Mouse (Mus musculus) MEL (cell line): Measurements from ENCODE around the gene Prkaa1. TPM values are rescaled to one million over a fixed set of nuclear protein-coding genes. Genes with fewer than 3 reads are reported as not detected.

ENCODE experiments used
- DNase-seq: peaks from one replicate; pipeline ENCODE4 v3.0.0; 2011; ENCODE audit warnings: low read depth, low spot score
- H3K27ac ChIP-seq: 2 replicates; pipeline ENCODE4 v1.5.1; 2012; ENCODE audit warnings: low read depth, mild to moderate bottlenecking, control low read depth, low read length, moderate library complexity; ENCODE audit not compliant: control insufficient read depth
- H3K27me3 ChIP-seq, 2 experiments: fragments of 150-350 bp in 1 of 2; sonication (generic) in 1 of 2; 2 replicates each; pipeline ENCODE4 v1.6.1; 2012; ENCODE audit warnings: low read length in 2 of 2, mild to moderate bottlenecking in 2 of 2, improper control_type of control experiment in 1 of 2, moderate library complexity in 1 of 2; ENCODE audit not compliant: insufficient read depth in 2 of 2, control insufficient read depth in 1 of 2
- H3K36me3 ChIP-seq, 2 experiments: 2 replicates each; pipeline ENCODE4 v1.6.1; 2012 to 2014; ENCODE audit warnings: low read length in 2 of 2, improper control_type of control experiment in 1 of 2, inconsistent platforms in 1 of 2, mild to moderate bottlenecking in 1 of 2; ENCODE audit not compliant: insufficient read depth in 2 of 2, control insufficient read depth in 1 of 2
- H3K4me1 ChIP-seq, 2 experiments: fragments of 150-350 bp in 1 of 2; sonication (generic) in 1 of 2; 2 replicates each; pipeline ENCODE4 v1.6.1; 2012; ENCODE audit warnings: low read length in 2 of 2, improper control_type of control experiment in 1 of 2, mild to moderate bottlenecking in 1 of 2; ENCODE audit not compliant: insufficient read depth in 2 of 2, control insufficient read depth in 1 of 2
- H3K4me3 ChIP-seq, 2 experiments: fragments of 150-350 bp in 1 of 2; sonication (generic) in 1 of 2; 2 replicates each; pipeline ENCODE4 v1.5.1; 2012; ENCODE audit warnings: low read depth in 2 of 2, low read length in 2 of 2, mild to moderate bottlenecking in 2 of 2, moderate library complexity in 2 of 2, control low read depth in 1 of 2, improper control_type of control experiment in 1 of 2; ENCODE audit not compliant: control insufficient read depth in 1 of 2, insufficient read depth in 1 of 2
- H3K79me2 ChIP-seq: 2 replicates; pipeline ENCODE4 v1.6.1; 2012; ENCODE audit warnings: mild to moderate bottlenecking, low read length, moderate library complexity; ENCODE audit not compliant: control insufficient read depth, poor library complexity, insufficient read depth
- H3K9ac ChIP-seq: 2 replicates; pipeline ENCODE4 v1.6.1; 2012; ENCODE audit warnings: low read depth, mild to moderate bottlenecking, control low read depth, low read length, moderate library complexity; ENCODE audit not compliant: control insufficient read depth, poor library complexity, severe bottlenecking
- H3K9me3 ChIP-seq: fragments of 150-350 bp; sonication (generic); replicated peaks from 2 replicates; pipeline ENCODE4 v1.6.1; 2012; ENCODE audit warnings: mild to moderate bottlenecking, low read length, improper control_type of control experiment, moderate library complexity; ENCODE audit not compliant: insufficient read depth
- CHD1 ChIP-seq: IDR thresholded peaks from 2 replicates; pipeline ENCODE4 v1.6.1; 2012; ENCODE audit warnings: low read depth, mild to moderate bottlenecking, inconsistent platforms, low read length, improper control_type of control experiment
- CHD2 ChIP-seq: IDR thresholded peaks from 2 replicates; pipeline ENCODE4 v1.6.1; 2011; ENCODE audit warnings: low read length, improper control_type of control experiment
- CTCF ChIP-seq, 3 experiments: IDR thresholded peaks in 2 of 3; conservative IDR thresholded peaks in 1 of 3; 2 replicates each; pipeline ENCODE4 v1.5.1; 2011 to 2012; ENCODE audit warnings: low read length in 3 of 3, low read depth in 2 of 3, mild to moderate bottlenecking in 2 of 3, improper control_type of control experiment in 1 of 3, inconsistent platforms in 1 of 3, mixed read lengths in 1 of 3, moderate library complexity in 1 of 3; ENCODE audit not compliant: control insufficient read depth in 1 of 3, insufficient read depth in 1 of 3, poor library complexity in 1 of 3, severe bottlenecking in 1 of 3
- ETS1 ChIP-seq: IDR thresholded peaks from 2 replicates; pipeline ENCODE4 v1.6.1; 2012; ENCODE audit warnings: low read depth, mild to moderate bottlenecking, inconsistent platforms, low read length, improper control_type of control experiment, moderate library complexity
- GABPA ChIP-seq: IDR thresholded peaks from 2 replicates; pipeline ENCODE4 v1.6.1; 2012; ENCODE audit warnings: low read depth, mild to moderate bottlenecking, inconsistent platforms, low read length, improper control_type of control experiment, moderate library complexity
- HCFC1 ChIP-seq: IDR thresholded peaks from 2 replicates; pipeline ENCODE4 v1.6.1; 2012; ENCODE audit warnings: low read depth, mild to moderate bottlenecking, inconsistent platforms, low read length, improper control_type of control experiment, moderate library complexity
- JUND ChIP-seq: IDR thresholded peaks from 2 replicates; pipeline ENCODE4 v1.6.1; 2011; ENCODE audit warnings: low read depth, mild to moderate bottlenecking, improper control_type of control experiment, low read length
- MEF2A ChIP-seq: IDR thresholded peaks from 2 replicates; pipeline ENCODE4 v1.6.1; 2014; ENCODE audit warnings: low read depth, mild to moderate bottlenecking, inconsistent platforms, low read length, improper control_type of control experiment; ENCODE audit not compliant: poor library complexity, insufficient replicate concordance, severe bottlenecking; ENCODE audit errors: extremely low read depth
- MXI1 ChIP-seq: IDR thresholded peaks from 2 replicates; pipeline ENCODE4 v1.6.1; 2011; ENCODE audit warnings: mild to moderate bottlenecking, low read depth, low read length, improper control_type of control experiment
- MYB ChIP-seq: IDR thresholded peaks from 2 replicates; pipeline ENCODE4 v1.6.1; 2011; ENCODE audit warnings: mild to moderate bottlenecking, low read depth, low read length, improper control_type of control experiment
- NRF1 ChIP-seq: IDR thresholded peaks from 2 replicates; pipeline ENCODE4 v1.6.1; 2014; ENCODE audit warnings: low read depth, mild to moderate bottlenecking, inconsistent platforms, low read length, improper control_type of control experiment, moderate library complexity; ENCODE audit not compliant: poor library complexity, insufficient read depth, severe bottlenecking
- RAD21 ChIP-seq: IDR thresholded peaks from 2 replicates; pipeline ENCODE4 v1.6.1; 2011; ENCODE audit warnings: mild to moderate bottlenecking, low read depth, low read length, improper control_type of control experiment
- RCOR1 ChIP-seq: IDR thresholded peaks from 2 replicates; pipeline ENCODE4 v1.6.1; 2012; ENCODE audit warnings: low read depth, mild to moderate bottlenecking, inconsistent platforms, low read length, improper control_type of control experiment
- SMC3 ChIP-seq: IDR thresholded peaks from 2 replicates; pipeline ENCODE4 v1.6.1; 2011; ENCODE audit warnings: low read depth, low read length, improper control_type of control experiment
- TAL1 ChIP-seq: IDR thresholded peaks from 2 replicates; pipeline ENCODE4 v1.6.1; 2012; ENCODE audit warnings: mild to moderate bottlenecking, inconsistent platforms, low read length, moderate library complexity, mixed read lengths
- USF1 ChIP-seq: IDR thresholded peaks from 2 replicates; pipeline ENCODE4 v1.6.1; 2014; ENCODE audit warnings: low read depth, mild to moderate bottlenecking, inconsistent platforms, low read length, improper control_type of control experiment, moderate library complexity
- USF2 ChIP-seq, 2 experiments: IDR thresholded peaks; 2 replicates each; pipeline ENCODE4 v1.6.1; 2011 to 2012; ENCODE audit warnings: improper control_type of control experiment in 2 of 2, low read length in 2 of 2, borderline replicate concordance in 1 of 2, inconsistent platforms in 1 of 2, low read depth in 1 of 2, mild to moderate bottlenecking in 1 of 2; ENCODE audit not compliant: insufficient read depth in 1 of 2
- ZKSCAN1 ChIP-seq: IDR thresholded peaks from 2 replicates; pipeline ENCODE4 v1.6.1; 2012; ENCODE audit warnings: low read depth, mild to moderate bottlenecking, inconsistent platforms, low read length, improper control_type of control experiment, moderate library complexity
- ZMIZ1 ChIP-seq: IDR thresholded peaks from 2 replicates; pipeline ENCODE4 v1.6.1; 2012; ENCODE audit warnings: low read depth, mild to moderate bottlenecking, inconsistent platforms, low read length, improper control_type of control experiment, moderate library complexity
- ZNF384 ChIP-seq: IDR thresholded peaks from 2 replicates; pipeline ENCODE4 v1.6.1; 2012; ENCODE audit warnings: low read depth, mild to moderate bottlenecking, inconsistent platforms, low read length, improper control_type of control experiment
- polyA plus RNA-seq, 2 experiments: library from polyadenylated mRNA; stranded (reverse) in 1 of 2; unstranded in 1 of 2; fragments of >175 nt in 1 of 2; fragments of >200 nt in 1 of 2; gene quantifications; 2 replicates each; pipeline versions ENCODE4 v1.2.1 to v1.2.4; 2012; ENCODE audit warnings: low replicate concordance in 2 of 2, low read depth in 1 of 2; ENCODE audit not compliant: insufficient read length in 2 of 2, insufficient read depth in 1 of 2, missing spikeins in 1 of 2
- total RNA-seq: library from RNA; depleted of rRNA; stranded (reverse); fragments of 300-350 nt; gene quantifications from 2 replicates; pipeline ENCODE4 v1.2.3, GENCODE M21; 2012

Gene Prkaa1
- total and polyA plus RNA-seq, 3 experiments, result 18.3 to 23.0 TPM; not detected in 1

GRCm38 (mm10) chr15:5157386-5157785, 13.7 kb downstream of the Prkaa1 start:
- Histone ChIP-seq H3K27me3 (no peaks in the 10 kb centered on the region), H3K9me3 (no peaks in the 10 kb centered on the region), H3K9ac (no peak overlapping the region), H3K36me3 (peaks cover 2 to 5% of the 10 kb centered on the region in 2 experiments; a peak in 3 of 4 replicates), H3K4me1 (no peaks in the 10 kb centered on the region), H3K27ac (no peak overlapping the region)
- TF ChIP-seq SMC3 (no peak), RCOR1 (no peak), ZKSCAN1 (no peak), USF1 (no peak), MYB (no peak), NRF1 (no peak), ZMIZ1 (no peak), GABPA (no peak), CHD1 (no peak), JUND (no peak), MXI1 (no peak), ETS1 (no peak), MEF2A (no peak), USF2 (IDR thresholded peaks at IDR 0.05; ENCODE audit: borderline replicate concordance in 1 of 2, insufficient read depth in 1 of 2, low read depth in 1 of 2, low read length in 2 of 2) (no peak), CTCF (IDR thresholded peaks at IDR 0.05 in 2 of 3, conservative IDR thresholded peaks at IDR 0.05 in 1 of 3; ENCODE audit: control insufficient read depth in 1 of 3, insufficient read depth in 1 of 3, low read depth in 2 of 3, low read length in 3 of 3, poor library complexity in 1 of 3, severe bottlenecking in 1 of 3) (no peak)
- TF ChIP-seq, all 39 proteins: peak for 0
- Histone ChIP-seq H3K79me2 (peaks cover 50% of the 10 kb centered on the region), H3K4me3 (no peak overlapping the region)
- DNase-seq, result no peak

GRCm38 (mm10) chr15:5158827-5159226, 15.2 kb downstream of the Prkaa1 start:
- no peaks in the 10 kb centered on the region for H3K27me3 ChIP-seq
- TF ChIP-seq RAD21, result no peak
- TF ChIP-seq HCFC1, result no peak
- no peak for TF ChIP-seq TAL1
- TF ChIP-seq GABPA, result no peak
- no peak for TF ChIP-seq MXI1
- no peak for TF ChIP-seq ZNF384
- no peak for TF ChIP-seq CHD2
- TF ChIP-seq USF1, result no peak
- TF ChIP-seq, all 39 proteins: peak for 0
- Histone ChIP-seq H3K4me1 (no peaks in the 10 kb centered on the region), H3K4me3 (no peak overlapping the region), H3K27ac (no peak overlapping the region), H3K36me3 (peaks cover 2 to 6% of the 10 kb centered on the region in 2 experiments; a peak in 3 of 4 replicates), H3K9me3 (no peaks in the 10 kb centered on the region), H3K79me2 (peaks cover 45% of the 10 kb centered on the region), H3K9ac (no peak overlapping the region)
- no peak for DNase-seq
